Mouse (Mus musculus) adrenal gland, adult (tissue): ENCODE data around the gene Rsrc1.
"Not testable (repeated sequence)": the region's sequence is repeated elsewhere in the genome, so short reads cannot be mapped to it uniquely, and the experiment has no call there.

Experiments
- DNase-seq, 2 experiments: peaks; one replicate each; pipeline ENCODE4 v3.0.0; 2022 to 2023; ENCODE audit warnings: low spot score in 1 of 2; ENCODE audit not compliant: inconsistent age in 2 of 2

Rsrc1 gene

DNA sequence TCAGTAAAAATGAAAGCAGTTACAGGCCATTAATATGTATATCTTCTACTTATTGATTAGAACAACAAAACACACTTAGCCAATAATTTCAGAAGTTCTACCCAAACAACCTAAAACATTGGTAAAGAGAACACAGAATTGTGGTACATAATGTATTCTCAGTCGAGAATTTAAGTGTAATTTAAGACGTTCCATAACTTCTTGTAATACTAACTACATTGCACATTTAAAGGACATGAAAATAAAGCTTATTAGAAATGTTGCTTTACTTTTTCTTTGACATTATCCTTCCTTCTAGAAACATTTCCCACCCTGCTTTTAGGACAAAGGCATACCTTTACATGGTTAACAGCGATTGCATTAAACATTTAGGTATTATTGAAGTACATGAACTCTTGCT, 2.3 kb downstream of the Rsrc1 start:
- no peak for DNase-seq

DNA sequence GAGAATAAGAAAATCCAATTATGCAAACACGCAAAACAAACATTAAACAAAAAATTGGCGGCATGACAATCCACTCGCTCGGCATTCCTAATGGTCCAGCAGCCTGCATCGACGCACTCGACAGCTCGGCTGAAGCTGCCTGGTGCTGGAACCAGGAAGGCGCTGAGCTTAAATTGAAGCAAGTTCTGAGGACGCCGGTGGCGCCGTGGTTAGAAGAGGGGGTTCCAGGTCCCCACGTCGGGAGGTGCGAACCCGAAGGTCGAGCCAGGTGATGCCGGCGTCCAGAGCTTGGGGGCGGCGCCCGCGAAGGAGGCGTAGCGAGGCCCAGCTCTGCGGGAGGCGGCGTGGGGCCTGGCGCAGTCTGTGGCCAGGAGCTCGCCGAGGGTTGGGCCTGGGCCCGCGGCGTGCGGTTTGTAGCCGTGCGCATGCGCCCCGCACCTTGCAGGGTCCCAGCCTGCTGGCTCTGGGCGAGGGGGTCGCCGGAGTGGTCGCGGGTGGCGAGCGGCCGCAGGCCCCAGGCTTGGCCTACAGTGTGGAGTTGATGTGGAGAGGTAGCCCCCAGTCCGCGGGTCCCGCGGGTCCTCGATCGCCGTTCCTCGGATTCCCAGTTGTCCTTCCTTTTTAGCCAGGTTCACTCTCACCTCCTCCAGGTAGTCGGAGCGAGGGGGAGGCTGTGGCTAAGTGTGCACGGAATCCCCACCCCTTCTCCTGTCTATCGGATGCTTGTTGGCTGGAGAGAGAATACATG, 4.5 kb downstream of the Rsrc1 start:
- peak; percentile 82 to 96 for DNase-seq

GRCm38 (mm10) chr3:66986287-66986560, 5.0 kb downstream of the Rsrc1 start:
- DNase-seq: no peak

DNA sequence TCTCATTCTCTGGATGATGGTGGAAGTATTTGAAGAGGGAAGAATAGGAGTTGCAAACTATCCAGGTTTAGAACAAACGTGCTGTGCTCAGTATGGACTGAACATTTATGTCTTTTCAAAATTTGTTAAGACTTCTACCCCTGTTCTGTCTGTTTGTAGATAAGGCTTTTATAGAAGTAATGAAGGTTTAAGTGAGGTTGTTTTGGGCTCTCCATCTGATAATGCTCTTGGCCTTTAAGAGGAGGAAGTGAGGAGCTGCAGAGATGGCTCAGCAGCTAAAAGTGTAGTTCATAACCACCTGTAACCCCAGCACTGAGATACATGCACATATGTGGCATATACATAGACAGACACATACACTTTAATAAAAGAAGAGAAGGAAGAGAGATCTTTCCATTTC, 15.6 kb downstream of the Rsrc1 start:
- no peak for DNase-seq

- no peak for DNase-seq
Observed at GRCm38 (mm10) chr3:67036387-67037062, 55.3 kb downstream of the Rsrc1 start.

DNA sequence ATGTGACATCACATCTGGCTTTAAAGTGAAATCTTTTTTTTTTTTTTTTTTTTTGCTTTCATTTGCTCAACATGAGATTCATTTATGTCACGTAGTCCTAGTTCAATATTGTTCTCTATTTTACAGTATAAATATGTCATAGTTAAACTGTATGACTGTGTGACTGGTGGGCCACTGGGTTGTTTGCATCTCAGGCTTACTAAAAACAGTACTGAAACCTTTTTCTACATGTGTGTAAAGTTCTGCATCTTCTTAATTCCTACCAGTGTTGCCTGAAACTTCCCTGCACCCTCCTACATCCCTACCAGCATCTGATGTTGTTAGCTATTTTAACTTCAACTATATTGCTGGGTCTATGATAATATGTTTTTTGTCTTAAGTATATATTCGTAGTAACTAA, 78.6 kb downstream of the Rsrc1 start:
- DNase-seq: no peak

DNA sequence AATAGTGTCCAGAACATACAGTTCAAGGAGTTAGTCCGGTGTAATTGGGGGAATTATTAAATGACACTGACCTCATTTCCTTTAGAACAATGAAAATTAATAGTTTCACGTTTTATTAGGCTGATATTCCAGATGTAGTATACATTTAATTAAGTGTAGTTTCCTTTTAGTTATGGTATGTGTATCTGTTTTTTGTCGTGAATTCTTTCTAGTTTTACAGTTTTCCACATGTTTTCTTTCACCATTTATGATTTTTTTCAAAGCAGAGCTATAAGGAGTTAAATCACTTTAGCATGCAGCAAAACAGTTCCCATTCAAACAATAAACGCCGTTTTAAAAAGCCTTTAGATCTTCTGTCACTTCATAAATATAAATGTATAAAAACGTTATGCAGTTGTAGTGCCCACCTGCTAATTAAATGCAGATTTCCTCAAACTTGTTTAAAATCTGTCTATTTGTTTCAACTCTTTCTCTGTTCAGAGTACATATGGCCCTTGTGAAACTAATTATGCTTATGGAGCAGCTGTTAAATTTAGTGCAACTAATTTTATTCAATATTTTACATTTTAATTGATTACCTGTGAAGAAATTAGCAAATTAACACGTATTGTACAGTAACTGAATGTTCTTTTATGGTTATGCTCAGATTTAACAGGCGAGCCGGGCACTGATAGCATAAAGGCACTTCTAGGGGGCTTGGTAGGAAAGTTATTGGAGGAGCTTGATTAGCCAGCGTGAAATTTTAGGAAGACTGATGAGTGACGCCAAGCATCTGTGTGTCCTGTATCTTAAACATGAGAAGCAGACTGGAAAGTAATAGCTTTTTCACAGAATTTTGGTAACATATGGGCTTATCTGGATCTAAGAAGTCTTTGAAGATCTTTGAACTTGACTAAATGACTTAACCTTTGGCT, 89.6 kb downstream of the Rsrc1 start:
- no peak for DNase-seq

DNA sequence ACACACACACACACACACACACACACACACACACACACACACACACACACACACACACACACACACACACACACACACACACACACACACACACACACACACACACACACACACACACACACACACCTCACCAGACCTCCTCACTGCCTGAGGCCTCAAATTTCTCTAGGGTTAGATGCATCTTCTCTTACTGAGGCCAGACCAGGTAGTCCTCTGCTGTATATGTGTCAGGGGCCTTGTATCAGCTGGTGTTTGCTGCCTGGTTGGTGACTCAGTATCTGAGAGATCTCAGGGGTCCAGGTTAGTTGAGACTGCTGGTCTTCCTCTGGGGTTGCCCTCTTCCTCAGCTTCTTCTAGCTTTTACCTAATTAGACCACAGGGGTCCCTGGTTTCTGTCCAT, 92.5 kb downstream of the Rsrc1 start:
- not testable (repeated sequence) for DNase-seq

- no peak for DNase-seq
Observed at GRCm38 (mm10) chr3:67075484-67075883, 94.3 kb downstream of the Rsrc1 start.

- DNase-seq: no peak
Observed at GRCm38 (mm10) chr3:67084742-67085141, 103.6 kb downstream of the Rsrc1 start.

DNA sequence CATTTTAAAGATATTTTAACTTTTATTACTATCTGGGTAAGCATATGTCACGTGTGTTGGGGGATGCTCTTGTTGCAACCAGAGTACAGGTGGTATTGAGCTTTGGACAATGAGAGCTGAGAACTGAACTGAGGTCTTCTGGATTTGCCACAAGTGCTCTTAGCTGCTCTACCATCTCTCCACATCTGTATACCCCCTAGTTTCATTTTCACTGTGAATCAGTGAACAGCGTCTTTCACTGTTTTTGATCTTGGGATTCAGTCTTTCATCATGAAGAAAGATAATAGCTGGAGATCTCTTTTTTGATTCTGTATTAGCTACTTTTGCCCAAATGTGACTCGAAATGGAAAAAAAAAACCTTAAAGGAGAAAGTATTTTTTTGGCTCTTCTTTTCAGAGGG, 127.2 kb downstream of the Rsrc1 start:
- DNase-seq: no peak

- no peak for DNase-seq
Observed at GRCm38 (mm10) chr3:67116317-67116716, 135.1 kb downstream of the Rsrc1 start.

DNA sequence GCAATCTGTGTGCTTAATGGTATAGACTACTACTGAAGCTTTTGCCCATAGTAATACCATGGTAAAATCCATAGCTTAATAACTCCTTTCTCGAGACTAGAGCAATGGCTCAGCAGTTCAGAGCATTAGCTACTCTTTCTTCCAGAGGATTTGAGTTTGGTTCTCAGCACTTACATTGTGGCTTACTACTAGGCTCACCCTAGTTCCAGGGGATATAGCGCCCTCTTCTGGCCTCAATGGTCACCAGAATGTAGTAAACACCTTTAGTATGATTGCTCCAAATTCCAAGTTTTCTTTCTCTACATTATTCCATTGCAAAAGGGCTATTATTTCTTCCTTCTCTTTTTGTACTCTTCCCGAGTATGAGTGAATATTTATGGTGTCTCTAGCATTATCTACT, 151.3 kb downstream of the Rsrc1 start:
- DNase-seq: no peak

- DNase-seq: no peak
Observed at GRCm38 (mm10) chr3:67135749-67136375, 154.7 kb downstream of the Rsrc1 start.

- DNase-seq: peak in 1 of 2 experiments; percentile 11
Observed at GRCm38 (mm10) chr3:67144952-67145351, 163.8 kb downstream of the Rsrc1 start.

GRCm38 (mm10) chr3:67146280-67146679, 165.1 kb downstream of the Rsrc1 start:
- DNase-seq: no peak

GRCm38 (mm10) chr3:67147246-67147645, 166.1 kb downstream of the Rsrc1 start:
- peak in 1 of 2 experiments; percentile 13 for DNase-seq

GRCm38 (mm10) chr3:67197179-67197578, 216.0 kb downstream of the Rsrc1 start:
- DNase-seq: peak in 1 of 2 experiments; percentile 38

DNA sequence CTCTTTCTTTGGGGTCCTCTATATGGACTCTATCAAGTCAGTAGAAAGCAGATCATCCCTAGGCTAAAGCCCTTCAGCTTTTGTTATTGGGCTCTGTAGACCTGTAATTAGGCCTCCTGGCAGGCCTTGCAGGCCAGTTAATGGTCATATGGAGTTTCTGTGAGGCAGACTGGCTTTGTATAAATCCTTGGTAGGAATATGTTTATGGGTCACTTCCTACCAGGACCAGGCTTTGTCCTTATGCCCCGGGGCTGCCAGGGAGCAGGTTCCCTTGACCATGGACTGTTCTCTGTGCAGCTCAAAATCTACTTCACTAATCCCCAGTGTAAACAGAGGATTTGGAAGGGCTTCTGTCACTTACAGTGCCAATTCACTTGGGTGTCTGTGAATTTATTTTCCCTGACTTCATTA, 231.9 kb downstream of the Rsrc1 start:
- no peak for DNase-seq

DNA sequence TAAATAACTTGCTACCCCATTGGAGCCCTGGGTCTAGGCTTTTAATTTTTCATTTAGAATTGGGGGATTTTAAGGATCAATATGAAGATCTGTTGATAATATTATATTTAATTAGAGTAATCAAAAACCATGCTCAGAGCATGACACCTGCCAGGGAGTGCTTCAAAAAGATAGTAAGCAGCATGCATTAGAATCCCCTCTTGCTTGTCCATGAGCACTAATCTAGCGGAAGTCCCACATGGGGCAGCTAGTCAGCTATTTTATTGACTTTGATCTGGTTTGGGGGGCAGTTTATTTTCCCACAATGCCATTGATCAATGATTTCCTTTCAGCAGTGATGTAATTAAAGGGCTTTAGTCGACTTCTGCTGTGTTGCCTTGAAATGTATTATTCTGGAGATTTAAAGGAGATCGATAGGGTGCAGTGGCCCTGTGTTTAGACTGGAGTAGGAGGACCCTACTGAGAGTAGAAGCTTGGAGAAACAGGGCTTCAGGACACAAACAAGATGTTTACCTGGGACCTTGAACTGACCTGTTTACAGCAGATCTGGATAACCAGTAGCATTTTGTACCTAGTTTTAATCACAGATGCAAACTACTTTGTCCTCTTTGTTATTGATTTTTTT, 251.5 kb downstream of the Rsrc1 start:
- no peak for DNase-seq

DNA sequence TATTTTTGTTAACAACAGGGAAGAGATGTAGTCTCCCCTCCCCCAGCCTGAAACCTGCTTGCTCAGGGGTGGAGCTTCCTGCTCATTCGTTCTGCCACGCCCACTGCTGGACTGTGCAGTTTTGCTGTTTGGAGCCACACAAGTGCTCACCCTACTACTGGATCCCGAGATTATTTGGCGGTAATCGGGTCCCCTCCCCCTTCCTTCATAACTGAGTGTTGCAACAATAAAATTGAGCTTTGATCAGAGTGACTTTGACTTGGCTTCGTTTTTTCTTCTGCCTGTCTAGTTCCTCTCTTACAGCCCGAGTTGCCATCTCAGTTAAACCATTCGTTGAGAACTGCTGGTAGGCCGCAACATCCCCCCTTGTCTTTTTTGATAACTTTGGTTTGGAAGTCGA, 261.3 kb downstream of the Rsrc1 start:
- DNase-seq: not testable (repeated sequence)
